Mouse (Mus musculus): ENCODE measurements around the gene Nkx3-2. TPM values are rescaled to one million over a fixed set of nuclear protein-coding genes. Genes with fewer than 3 reads are reported as not detected.

The Nkx3-2 gene
- not detected in 2 replicates for polyA plus RNA-seq (2015; fragmentation: Nextera tagmentation; extraction: Ambion mirVana)

DNA sequence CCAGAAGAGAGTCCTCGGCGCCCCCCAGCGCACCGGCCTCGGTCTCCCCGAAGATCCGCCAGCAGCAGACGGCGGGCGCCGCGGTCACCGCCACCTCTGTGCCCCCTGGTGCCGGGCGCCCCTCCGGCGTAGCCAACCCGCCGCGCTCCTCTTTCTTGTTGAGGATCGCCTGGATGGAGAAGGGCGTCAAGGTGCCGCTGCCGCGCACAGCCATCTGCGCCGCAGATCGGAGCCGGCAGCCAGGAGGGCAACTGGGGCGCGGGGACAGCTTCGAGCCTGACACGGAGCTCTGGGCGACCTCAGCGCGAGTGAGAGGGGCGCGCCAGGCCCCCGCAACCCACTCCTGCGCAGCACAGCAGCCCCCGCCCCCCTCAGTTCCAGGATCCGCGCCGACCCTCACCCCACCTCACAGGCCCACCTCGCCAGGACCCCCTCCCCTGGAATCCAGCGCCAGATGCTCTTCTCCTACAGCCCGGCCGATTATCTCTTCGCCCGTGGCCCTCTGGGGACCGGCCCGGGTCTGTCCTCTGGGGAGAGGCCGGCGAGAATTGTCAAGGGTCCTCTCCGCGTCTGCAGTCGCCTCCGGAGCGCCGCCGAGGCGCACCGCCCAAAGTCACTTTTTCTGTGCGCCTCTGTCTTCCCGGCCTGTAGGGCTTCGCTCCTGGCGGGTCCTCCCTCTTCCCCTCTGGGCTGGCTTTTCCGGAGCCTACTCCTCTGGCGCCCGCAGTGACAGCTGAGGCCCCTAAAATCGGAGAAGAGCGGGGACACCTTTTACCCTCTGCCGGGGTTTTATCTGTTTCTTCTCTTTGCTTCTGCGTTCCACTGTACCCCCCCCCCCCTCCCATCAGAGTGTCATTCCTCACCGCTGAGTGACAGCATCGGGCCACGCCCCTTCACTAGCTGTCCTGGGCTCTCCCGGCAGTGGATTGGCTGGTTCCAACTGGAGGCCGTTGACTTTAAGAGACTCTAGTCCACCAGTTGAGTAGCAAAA is at the start of gene Nkx3-2:
Nkx3-2 (minus strand) TSS at position 771 of the 991 bp plus-strand sequence.
- no peak for DNase-seq (ENCODE audit: low spot score)

- DNase-seq (ENCODE audit: low spot score): no peak
Measured at GRCm38 (mm10) chr5:41812516-41812915, 48.2 kb upstream of the Nkx3-2 start.

DNA sequence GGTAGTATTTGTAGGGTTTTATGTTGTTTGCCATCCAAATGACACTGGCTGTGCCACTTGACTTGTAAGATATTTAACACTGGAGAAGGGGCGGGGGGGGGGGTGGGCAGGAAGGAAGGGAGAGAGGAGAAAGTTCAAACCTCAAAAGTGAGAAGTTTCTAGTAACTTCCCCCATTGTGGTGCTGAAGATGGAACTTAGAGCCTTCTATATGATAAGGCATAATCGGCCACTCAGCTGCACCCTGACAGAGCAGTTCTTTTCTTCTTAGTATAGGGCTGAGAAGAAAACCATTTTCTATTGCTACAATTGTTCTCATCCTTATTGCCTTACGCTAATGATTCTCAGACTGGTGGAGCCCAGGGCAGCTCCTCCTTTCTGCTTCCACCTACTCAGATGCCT is 47.0 kb upstream of the Nkx3-2 start:
- DNase-seq (ENCODE audit: low spot score): no peak

DNA sequence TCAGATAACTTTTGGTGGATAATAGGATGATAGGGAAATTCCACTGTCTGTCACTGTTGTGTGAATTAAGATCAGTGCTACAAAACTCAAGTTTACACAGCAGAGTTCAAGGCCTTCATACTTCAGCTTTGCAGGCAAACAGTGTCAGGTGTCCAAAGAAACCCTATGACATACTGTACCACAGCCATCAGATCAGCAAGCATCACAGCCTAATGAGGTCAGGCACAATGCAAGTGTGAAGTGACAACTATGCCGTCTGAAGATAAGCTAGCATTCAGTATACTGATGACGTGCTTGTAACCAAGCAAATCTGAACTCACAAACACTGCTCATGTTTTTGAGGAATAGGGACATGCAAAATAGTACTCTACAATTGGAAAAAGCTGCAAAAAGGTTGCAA is 43.1 kb upstream of the Nkx3-2 start:
- DNase-seq (ENCODE audit: low spot score): no peak

DNA sequence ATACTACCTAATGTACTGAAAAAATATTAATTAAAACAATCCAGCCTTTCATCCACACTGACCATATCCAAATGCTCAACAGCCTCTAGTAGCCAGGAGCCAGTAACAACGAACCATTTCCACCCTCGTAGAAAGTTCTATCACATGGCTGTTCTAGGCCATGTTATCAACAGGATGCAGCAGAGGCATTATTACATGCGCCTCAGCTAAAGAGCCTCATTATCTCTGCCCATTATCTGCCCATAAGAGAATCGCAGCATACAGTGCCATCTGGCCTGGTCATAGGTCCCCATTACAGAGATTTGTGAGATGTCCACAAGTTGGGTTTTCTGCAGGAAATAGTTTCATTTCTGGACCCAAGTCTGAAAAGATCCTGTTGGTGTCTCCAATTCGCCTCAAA is 41.9 kb upstream of the Nkx3-2 start:
- DNase-seq (ENCODE audit: low spot score): no peak

- DNase-seq (ENCODE audit: low spot score): no peak
Measured at GRCm38 (mm10) chr5:41805085-41805484, 40.8 kb upstream of the Nkx3-2 start.

DNA sequence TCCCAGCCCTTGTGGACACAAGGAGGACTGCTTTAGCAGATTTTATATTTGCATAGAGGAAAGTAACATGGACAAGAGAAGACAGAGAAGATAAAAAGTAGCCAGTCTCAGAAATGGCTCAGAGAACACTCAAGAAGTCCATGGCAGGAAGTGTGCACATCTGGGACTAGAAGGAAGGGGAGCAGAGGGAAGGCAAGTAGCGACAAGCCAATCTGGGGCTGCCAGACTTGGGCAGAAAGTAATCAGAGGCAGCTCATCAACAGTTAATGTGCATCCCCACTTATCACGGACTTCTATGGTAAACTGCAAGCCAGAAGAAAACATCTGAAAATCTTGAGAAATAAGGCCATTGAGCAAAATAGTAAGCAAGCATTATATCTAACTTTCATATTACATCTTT is 40.3 kb upstream of the Nkx3-2 start:
- no peak for DNase-seq (ENCODE audit: low spot score)

- no peak for DNase-seq (ENCODE audit: low spot score)
Measured at GRCm38 (mm10) chr5:41801622-41802021, 37.3 kb upstream of the Nkx3-2 start.

DNA sequence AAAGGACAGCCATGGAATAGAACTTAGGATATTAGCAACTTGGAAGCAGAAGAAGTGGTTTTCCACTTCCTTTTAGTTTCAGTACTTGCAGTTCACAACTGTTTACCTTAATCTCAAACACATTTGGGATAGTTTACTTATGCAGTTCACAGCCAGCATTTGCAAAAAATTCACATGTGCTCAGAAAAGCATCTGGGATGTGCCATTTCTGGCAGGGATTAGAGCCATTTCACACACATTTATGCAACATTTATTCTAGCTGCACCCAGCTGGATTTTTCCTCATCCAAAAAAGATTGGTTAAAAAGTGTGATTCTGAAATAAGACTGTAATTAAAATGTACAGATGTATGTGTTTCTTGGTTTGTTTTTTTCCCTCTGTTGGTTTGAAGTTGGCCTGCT is 30.1 kb upstream of the Nkx3-2 start:
- DNase-seq (ENCODE audit: low spot score): no peak

DNA sequence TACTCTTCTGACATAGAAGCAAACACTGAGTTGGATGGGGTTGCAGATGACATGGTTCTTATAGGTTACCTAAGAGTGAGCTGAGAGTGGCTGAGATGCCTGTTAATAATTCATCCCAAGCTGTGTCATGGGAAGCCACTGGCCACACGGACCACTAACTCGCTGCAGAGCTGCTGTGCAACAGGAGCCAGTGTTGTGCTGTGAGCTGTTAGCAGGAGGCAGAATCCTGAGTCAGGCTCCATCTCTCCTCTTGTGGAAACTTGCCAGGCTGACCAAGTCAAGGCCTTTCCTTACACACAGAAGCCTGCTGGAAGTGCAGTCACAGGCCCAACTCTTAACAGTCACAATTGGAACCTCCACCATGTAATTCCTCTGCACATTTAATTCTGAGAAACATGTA is 26.2 kb upstream of the Nkx3-2 start:
- DNase-seq (ENCODE audit: low spot score): no peak

- DNase-seq (ENCODE audit: low spot score): no peak
Measured at GRCm38 (mm10) chr5:41788877-41789276, 24.6 kb upstream of the Nkx3-2 start.

DNA sequence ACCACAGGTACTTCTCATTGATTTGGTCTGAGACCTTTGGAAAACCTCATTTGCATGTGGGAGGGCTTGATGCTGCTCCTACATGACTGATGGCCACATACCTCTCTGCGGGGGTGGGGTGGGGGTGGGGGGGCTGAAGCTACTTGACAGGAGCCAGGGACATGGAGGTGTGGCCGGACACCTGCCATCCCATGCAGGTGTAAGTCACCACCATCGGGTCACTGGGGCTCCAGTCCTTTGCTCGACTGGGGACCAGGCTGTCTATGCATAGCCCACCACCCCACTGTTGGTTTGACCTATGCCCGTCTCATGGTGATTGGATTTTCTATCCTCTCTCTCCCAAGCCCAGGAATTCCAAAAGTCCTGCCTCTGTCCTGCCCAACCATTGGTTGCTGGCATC is 17.6 kb upstream of the Nkx3-2 start:
- no peak for DNase-seq (ENCODE audit: low spot score)

- no peak for DNase-seq (ENCODE audit: low spot score)
Measured at GRCm38 (mm10) chr5:41780026-41780425, 15.7 kb upstream of the Nkx3-2 start.

DNA sequence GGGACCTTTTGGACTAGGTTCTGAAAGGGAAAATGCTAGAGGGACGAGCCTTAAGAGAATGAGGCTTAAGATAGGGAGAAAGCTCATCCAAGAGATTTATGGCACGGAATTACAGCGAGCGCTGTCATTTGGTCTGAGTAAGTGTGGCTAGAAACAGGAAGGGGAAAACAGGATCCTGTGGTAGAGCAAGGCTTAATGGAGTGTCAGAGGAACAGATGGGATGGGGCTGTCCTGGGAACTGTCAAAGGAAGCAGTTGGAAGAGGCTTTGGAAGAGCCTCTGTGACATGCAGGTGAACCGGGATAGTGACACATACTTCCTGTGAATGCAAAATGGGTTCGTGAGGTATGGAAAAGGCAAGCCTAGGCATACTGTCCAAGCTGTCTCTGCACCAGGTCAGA is 11.4 kb upstream of the Nkx3-2 start:
- DNase-seq (ENCODE audit: low spot score): no peak

- DNase-seq (ENCODE audit: low spot score): no peak
Measured at GRCm38 (mm10) chr5:41775273-41775672, 11.0 kb upstream of the Nkx3-2 start.

- peak; percentile 86 for DNase-seq (ENCODE audit: low spot score)
Measured at GRCm38 (mm10) chr5:41768382-41769040, 4.2 kb upstream of the Nkx3-2 start.

DNA sequence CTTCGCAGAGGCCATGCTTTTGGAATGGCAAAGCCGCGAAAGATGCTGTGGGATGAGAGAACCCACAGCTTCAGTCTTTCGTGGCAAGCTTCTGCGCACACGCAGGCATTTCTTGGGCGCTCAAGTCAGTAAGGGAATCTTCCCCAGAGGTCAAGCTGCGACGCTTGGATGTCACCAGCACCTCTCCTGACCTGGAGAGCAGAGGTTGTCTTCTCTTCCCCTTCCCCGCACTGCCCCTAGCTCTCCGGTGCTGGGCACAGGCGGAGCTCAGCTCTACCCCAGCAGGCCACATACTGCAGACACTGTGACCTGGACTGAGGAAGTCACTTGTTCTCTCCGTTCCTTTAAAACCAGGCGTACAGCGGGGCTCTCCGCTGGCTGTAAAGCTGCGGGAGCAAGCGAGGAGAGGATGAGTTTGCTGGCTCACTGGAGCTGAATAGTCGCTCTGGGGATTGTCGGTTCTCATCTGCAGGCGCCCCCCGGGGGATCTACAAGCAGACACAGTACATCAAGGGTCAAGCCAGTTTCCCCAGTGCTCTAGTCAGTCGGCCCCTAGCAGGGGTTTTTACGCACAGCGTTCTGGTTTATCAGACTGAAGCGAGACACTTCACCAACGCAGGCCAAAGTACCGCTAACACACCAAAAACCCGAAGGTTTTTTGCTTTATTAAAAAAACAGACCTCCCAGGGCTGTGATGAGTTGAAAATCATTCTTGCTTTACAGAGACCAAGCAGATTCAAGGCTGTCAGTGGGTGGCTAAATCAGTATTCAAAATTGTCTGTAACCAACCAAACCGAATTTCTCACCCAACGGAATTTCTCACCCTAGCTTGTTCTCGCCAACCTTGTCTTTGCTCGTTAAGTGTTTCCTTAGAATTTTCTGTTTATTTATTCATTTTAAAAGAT is 3.2 kb upstream of the Nkx3-2 start:
- peak; percentile 16 for DNase-seq (ENCODE audit: low spot score)

- no peak for DNase-seq (ENCODE audit: low spot score)
Measured at GRCm38 (mm10) chr5:41766406-41767010, 2.2 kb upstream of the Nkx3-2 start.

DNA sequence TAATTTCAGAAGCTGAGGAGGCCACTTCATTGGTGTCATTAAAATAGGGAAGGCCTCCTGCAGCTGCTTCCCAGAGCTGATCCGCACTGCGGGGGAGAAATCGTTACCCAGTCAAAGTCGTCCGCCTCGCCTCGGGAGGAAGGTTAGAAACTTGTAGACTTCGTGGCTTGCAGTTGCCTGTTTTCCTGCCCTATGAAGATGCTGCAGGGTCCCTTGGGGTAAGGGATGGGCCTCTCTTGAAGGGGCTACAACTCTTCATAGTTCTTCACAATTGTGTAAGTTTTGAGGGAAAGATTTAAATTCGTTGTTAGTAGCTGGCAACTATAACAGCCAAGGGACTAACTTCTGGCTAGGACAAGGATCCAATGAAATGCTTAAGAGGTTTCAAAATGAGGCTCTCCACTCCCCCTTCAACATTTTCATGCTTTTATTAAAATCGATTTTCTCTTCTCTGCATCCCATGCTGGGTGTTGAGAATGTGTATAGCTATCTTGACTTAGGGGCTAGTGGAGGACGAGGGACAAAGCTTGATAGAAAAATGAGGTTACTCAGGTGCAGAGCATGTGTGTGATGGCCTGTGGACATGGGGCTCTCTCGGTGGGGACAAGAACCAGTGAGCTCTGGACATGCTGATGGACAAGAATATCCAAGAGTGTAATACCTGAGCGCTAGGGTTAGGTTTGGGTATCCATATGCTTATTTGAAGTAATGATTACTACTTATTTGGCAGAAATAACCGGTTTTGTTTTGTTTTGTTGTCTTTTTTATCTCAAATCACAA is 1.5 kb upstream of the Nkx3-2 start:
- DNase-seq (ENCODE audit: low spot score): no peak

Measured in thymus, postnatal 0 days (tissue).